Mouse (Mus musculus): Measurements from ENCODE around the gene Kazn.

DNA sequence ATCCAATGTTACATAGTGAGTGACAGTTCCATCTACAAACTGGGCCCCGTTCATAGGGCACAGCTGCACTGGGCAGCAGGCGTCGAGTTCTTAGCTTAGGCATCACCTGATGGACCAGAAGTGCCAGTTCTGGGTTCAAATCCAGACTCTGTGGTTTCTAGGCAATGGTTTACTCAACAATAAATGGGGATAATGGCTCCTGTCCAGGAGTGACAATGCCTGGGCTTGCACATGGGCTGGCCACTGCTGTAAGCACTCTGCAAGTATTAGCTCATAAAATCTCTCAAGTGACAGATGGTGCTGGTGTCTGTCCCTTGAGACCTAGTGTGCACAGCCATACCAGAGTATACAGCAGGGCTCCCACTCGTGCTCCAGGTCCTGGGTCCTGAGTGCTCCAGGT, 66.3 kb downstream of the Kazn start:
- no peak for TF ChIP-seq EP300 (IDR thresholded peaks at IDR 0.05; ENCODE audit: low read depth)
- no peak for TF ChIP-seq CTCF (IDR thresholded peaks at IDR 0.05; ENCODE audit: low read depth)

All from liver, postnatal 0 days (tissue).